Mouse (Mus musculus): ENCODE results near the gene Cabp7.

DNA sequence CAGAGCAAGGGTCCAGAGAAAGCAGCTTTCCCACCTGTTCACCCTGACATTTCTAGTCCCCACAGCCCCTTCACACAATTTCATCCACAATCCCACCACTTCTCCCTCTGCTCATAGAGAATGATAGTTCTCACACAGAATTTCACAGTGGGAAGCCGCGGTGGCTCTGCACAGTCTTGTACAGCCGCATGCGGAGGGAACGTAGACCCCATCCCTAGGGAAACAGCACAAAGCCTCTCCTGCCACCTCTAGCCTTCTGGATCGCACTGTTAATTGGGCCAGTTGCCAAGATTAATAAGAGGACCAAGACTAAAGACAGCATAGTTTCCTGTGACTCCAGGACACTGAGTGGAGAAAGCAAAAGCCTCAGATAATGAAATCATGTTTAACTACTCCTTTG is 45.0 kb upstream of the Cabp7 start:
- TF ChIP-seq TAL1 (conservative IDR thresholded peaks at IDR 0.05; ENCODE audit: low read depth, low read length) (no peak), CTCF (IDR thresholded peaks at IDR 0.05; ENCODE audit: low read depth, low read length) (no peak)

Data from G1E (cell line).